Mouse (Mus musculus) embryonic fibroblast, embryonic 13.5 days (primary cell): ENCODE measurements around the gene Kcna10.

Experiments used
- CTCF ChIP-seq: IDR thresholded peaks from 2 replicates; pipeline ENCODE4 v1.5.1; 2011; ENCODE audit warnings: mild to moderate bottlenecking, control low read depth, low read length, moderate library complexity, borderline replicate concordance; ENCODE audit not compliant: insufficient read depth
- POLR2A ChIP-seq: IDR thresholded peaks from 2 replicates; pipeline ENCODE4 v1.6.1; 2011; ENCODE audit warnings: low read depth, mild to moderate bottlenecking, control low read depth, low read length, moderate library complexity

DNA sequence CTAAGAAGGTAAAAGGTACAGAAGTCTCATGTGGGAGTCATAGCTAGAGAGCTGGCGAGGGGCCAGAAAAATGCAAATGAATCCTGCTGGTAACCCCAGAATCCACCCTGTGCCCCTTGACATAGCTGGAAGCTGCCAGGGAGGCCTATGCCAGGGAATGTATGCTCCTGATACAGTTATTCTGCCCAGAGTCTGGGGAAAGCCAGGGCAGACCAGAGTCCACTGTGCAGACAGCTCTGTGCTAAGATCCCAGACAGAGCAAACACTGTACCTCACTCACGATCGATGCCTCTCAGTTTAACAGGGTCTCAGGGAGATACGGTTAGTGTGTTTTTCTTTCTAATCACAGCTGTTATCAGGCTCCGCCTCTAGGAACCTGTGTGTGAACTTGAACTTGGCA, 47.0 kb downstream of the Kcna10 start:
- TF ChIP-seq CTCF (no peak), POLR2A (no peak)
